Mouse (Mus musculus) thymus, postnatal 10 days (tissue): Measurements from ENCODE around the gene Lgmn.

Experiments used
- DNase-seq, 2 experiments: peaks; one replicate each; pipeline ENCODE4 v3.0.0; 2021; ENCODE audit warnings: low spot score in 2 of 2

Gene Lgmn

DNA sequence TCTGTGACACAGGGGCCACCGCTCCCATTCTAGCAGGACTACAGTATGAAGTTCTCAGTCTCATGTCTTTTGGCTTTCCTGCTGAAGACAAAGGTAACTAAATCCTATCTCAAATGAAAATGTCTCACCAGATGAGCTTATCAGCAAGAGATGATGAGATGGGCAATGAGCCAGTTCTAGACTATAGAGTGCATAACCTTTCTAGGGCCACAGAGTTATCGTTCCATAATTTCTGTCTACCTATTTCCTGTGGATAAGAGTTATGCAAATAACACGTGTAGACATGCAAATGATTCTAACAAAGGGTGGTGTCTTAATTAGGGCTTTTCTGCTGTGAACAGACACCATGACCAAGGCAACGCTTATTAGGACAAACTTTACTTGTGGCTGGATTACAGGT lies 5.5 kb downstream of the Lgmn start:
- no peak for DNase-seq

DNA sequence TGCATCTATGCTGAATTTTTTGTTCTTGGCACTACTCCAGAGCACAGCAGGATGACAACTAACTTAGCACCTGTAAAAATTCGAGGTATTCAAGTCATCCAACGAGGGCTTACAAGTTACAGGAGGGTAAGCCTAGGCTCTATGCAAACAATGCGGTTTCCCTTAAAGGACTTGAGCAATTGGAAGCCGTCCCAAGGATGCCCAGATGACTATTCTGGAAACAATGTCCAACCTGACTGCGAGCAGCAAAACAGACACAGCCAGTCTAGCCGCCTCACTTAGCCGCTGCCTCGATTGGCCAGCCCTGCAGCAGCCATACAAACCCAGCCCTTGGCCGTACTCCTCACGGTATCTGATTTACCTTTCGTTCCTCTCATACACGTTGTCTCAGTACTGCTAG lies 7.4 kb downstream of the Lgmn start:
- DNase-seq, result no peak

DNA sequence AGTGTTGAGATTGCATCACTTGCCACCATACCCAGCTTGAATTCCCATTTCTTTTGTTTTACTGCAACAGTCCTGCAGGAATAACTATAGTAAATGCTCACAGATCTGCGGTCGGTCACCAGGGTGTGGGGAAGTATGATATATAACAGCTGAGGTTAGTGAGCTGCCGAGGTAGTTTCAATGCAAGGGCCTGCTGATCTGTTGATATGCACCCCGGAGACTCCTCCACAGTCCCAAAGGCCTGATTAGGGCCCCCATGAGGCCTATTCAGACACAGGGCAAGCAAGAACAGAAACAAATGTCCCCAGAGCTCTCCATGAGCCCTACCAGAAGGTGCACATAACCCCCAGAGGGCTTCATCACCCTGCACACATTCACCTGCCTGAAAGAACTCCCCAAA lies 9.4 kb downstream of the Lgmn start:
- no peak for DNase-seq

DNA sequence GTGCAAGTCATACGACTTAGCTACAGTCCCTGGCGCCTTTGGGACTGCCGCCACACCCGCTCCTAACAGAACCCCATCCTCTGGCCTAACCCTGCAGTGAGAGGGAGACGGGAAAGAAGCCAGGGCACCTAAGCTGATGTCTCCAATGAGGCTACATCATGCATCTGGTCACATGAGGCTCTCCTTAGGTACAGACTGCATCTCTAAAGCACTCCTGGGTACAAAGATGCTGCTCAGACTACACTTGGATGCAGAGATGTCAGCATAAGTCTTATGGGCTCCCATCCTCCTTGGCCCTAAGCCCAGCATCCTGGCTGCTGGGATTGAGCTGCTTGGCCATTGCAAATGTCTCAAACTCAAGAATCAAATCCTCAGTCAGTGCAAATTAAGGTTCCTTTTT lies 10.0 kb downstream of the Lgmn start:
- DNase-seq, result no peak

DNA sequence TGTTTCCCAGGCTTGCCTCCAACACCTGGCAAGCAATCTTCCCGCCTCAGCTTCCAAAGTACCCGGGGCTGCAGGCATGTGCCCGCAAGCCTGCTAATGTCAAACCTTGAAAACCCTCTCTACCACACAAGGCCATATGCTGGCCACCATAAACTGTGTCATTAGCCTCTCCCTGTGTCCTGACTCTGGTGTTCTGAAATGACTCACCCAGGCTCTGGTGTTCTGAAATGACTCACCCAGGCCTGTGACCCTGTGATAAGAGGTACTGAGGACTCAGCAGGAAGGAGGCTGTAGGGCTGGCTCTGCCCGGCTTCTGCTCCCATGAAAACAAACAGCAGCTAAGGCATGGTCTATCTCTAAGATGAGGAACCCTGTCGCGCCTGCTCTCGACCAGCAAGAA lies 13.3 kb downstream of the Lgmn start:
- no peak for DNase-seq

DNA sequence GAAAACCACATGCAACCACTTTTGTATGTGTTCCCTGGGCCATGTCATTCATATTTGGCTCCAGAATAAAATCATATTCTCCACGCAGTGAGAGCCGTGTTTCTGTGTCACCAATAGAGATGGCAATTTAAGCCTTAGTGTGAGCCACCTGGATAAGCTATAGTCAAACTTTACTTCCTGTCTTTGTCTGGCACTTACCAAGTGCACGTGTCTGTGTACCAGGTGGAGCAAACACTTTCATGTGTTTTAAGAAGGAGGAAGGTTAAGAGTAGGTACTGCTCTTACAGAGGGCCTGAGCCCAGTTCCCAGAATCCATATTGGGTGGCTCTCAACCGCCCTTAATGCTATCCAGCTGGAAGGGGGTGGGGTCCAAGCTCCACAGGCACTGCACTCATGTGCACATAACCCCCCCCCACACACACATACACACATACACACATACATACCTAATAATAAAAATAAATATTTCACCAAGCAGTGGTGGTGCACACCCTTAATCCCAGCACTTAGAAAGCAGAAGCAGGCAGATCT lies 14.5 kb downstream of the Lgmn start:
- DNase-seq, result peak; percentile 8 to 17

DNA sequence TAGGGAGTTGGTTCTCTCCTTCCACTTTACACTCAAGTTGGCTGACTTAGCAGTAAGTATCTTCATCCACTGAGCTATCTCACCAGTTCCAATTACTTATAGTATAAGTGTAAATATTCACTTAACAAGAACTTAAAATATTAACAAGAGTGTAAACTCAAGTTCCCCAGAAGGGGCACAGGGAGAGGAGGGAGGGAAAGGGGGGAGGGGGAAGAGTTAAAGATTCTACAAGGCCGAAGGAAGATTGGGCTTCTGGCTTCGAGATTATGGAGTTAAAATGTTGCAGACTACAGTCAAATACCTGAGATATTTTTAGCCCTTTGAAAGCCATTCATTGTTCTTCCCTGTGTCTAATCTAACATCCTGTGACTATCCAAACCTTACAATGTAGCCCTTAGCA lies 15.2 kb downstream of the Lgmn start:
- no peak for DNase-seq

DNA sequence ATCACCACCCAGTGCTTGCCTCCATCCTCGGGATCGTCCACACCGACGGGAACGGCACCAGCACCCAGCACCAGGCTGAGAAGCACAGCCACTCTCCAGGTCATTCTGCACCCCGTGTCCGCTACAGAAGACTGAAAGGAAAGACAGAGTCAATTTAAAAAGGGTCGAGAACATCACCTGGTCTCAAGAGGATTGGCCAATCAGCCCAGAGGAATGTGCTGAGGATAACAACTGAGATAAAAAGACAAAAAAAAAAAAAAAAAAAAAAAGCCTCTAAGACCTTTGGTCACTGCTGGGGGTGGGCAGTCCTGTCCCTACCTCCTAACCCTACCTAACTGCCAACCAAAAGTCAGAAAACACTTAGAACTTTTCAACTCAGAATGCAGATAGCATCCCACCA lies 16.0 kb downstream of the Lgmn start:
- DNase-seq, result no peak

DNA sequence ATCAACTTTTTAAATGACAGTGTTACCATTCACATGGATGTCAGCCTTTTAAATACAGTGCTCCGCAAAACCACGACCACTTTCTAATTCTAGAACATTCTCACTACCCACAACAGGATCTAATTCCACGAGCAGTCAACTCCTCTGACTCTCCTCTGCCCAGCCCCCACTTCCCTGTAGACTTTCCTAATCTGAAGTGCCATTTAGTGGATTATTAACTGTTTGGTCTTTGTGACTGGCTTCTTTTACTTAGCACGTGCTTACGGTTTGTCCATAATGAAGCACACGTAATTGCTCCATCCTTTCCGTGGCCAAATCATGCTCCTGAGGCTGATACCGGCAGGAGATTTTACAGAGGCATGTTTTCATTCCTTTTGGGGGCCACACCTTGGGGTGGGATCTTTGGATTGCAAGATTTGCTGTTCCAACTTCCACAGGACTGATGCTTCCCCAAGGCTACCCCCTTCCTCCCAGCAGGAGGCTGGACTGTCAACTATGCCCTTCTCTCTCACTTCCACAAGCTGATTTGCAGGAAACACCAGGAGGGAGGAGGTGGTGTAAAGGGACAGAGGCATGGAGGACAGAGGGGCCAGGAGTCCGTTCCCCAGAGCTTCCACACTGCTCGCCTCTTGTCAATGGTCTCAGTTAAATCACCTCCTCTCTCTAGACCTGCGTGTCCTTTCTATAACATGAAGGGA lies 16.8 kb downstream of the Lgmn start:
- no peak for DNase-seq

DNA sequence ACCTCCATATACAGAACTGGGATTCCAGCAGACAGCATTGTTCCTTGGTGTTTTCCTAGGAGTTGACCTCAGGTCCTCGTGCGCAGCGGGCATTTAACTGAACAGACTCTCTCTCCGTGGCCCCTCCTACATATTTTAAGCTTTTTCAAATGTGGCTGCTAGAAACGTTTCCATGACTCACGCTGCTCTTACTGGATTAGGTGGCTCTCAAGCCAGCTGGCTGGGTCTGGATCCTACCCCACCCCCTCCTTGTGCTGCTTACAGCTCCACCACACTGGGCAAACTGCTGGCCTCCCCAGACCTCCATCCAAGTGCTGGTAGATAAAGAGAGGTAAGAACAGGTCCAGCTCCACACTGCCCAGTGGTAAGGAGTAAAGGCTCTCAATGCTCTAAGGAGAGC lies 17.5 kb downstream of the Lgmn start:
- DNase-seq, result no peak

DNA sequence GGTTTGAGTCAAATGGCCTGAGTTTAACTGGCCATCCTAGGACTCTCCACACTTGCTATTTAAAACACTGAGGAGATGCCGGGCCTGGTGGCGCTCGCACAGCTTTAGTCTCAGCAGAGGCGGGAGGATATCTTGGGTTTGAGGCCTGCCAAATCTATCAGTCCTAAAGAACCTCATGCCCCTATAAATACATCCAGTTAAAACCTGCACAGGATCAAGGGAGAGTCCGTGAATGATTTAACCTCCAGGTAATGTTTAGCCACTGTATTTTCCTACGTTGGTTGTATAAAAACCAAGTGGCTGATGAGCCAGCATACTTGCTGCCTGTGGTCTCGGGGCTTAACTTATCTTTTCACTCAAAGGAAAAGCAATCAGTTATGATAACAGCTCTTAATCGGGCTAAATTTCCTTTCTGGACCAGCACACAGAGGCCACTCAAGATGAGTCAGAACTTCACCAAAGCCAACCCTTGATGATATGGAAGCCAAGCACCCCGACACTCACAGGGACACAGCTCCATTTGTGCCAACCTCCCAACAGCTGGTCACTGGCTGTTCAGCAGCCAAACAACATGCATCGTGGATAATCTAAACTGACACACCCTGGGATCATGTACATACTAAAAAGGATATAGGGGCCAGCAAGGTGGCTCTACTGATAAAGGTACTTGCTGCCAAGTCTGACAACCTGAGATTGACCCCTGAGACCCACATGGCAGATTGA lies 19.3 kb downstream of the Lgmn start:
- no peak for DNase-seq

DNA sequence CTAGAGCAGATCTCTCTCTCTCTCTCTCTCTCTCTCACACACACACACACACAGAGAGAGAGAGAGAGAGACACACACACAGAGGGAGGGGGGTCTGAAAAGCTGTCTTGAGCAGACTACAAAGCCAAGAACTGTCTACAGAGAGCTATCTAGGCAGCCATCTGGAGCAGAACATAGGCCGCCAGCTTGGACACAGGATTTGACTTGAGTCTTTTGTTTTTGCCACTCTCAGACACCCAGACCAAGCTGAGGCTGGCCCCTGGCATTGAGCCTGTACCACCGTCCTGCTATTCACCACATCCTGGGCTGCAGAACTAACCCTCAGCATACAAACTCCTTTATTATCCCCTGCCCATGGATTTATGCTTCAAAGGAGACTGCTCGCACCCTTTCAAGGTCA lies 20.1 kb downstream of the Lgmn start:
- no peak for DNase-seq

DNA sequence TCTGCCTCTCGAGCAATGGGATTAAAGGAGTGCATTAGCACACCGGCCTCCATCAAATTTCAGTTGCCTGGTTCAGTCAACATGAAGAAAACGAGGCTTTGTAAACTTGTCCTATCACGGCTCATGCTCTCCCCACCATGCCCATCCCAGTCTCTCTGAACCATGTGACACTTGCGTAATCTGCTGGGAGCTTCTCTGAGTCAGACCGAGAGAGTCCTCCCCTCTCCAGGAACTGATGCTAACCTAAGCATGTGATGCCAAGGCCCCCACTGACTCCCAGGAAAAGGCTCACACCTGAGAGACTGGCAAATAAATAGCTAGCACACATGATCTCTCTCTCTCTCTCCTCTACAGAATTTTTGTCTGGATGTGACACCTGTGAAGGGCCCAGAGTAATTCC lies 21.9 kb downstream of the Lgmn start:
- DNase-seq, result no peak

DNA sequence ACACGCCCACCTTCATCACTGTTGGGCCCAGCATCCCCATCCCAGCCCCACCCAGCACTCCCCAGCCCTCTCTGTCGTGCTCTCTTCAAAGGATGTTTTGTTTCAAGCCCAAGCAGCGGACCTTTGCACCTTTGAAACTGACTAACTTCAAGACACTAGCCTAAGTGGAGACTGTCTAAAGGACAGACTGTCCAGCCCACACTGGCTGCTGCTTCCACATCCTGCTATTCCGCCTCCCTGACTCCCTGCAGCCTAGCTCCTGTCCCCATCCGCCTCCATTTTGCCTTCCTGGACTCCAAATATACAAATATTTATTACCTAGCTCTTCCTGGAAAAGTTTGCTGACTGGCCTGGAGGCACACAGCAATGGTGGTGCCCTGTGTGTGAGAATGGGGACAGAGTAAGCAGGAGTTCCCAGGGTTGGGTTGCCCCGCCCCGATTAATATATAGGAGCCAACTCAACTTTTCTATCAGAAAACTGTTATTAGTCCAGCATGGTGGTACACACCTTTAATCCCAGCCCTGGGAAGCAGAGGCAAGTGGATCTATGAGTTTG lies 22.6 kb downstream of the Lgmn start:
- no peak for DNase-seq

DNA sequence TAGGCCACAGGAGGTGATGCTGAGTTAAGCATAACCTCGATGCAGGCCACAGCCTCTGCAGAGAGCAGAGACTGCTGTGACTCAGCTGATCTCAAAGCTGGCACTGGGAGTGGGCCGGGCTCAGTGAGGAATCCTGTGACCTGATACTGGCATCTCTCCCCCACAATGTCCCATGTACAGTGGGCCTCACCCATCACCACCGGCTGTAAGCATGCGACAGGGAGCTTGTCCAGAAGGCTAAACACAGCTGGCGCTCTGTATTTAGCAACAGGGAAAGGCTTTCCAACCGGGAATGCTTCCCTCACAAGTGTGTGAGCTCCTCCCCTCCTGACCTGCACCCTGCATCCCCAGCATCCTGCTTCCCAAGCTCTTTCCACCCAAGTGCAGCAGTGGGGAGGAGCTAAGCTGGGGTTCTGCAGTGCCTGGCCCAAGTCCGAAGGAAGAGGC lies 23.2 kb downstream of the Lgmn start:
- no peak for DNase-seq

DNA sequence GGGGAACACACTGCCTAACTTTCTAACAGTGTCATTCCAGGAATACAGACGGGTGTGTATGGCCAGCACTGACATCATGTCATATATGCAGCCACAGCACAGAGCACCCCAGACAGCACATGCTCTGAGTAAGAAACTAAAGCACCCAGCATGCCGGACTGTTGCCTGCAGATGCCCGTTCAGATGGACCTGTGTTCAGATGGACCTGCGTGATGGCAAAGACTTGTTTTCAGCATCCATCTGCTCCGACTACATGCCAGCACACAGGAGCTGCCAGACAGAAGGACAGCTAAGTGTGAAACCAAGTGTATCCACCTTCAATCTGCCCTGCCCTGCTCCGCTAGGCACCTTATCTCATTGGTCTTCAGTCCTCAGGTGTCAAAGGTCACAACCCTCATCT lies 24.9 kb downstream of the Lgmn start:
- no peak for DNase-seq

DNA sequence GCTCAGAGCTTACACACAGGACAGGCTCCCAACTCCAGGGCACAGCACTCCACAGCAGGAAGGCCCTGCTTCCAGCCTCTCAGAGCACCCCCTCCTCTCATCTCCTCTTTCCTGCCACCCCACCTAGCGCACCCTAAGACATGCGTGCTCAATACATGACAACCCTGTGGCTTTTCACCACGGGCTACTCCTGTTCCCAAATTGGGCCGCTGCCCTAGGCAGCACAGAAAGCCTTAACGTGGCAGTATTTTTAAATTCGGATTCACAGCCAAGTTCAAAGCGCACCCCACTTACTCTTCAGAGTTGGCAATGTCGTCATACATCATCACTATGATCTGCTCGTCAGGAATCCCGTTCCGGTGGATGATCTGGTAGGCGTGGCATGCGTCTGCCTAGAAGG lies 26.4 kb downstream of the Lgmn start:
- DNase-seq, result no peak

DNA sequence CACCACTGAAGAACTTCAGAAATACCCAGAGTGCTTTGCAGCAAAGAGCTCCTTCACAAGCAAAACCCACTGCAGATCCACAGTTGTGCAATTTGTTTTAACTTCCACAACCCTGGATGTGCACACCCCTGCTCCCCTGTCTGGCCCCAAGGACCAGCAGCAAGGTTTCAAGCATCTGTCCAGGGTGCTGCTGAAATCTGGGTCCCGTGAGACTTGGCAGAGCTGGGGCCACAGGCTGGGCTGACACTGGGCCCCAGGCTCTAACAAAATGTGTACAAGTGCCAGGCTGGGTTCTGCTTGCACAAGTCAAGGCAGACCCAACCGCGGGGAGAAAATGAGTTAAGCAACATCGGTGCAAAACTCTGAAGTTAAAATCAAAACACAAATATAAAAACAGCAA lies 41.0 kb downstream of the Lgmn start:
- no peak for DNase-seq

DNA sequence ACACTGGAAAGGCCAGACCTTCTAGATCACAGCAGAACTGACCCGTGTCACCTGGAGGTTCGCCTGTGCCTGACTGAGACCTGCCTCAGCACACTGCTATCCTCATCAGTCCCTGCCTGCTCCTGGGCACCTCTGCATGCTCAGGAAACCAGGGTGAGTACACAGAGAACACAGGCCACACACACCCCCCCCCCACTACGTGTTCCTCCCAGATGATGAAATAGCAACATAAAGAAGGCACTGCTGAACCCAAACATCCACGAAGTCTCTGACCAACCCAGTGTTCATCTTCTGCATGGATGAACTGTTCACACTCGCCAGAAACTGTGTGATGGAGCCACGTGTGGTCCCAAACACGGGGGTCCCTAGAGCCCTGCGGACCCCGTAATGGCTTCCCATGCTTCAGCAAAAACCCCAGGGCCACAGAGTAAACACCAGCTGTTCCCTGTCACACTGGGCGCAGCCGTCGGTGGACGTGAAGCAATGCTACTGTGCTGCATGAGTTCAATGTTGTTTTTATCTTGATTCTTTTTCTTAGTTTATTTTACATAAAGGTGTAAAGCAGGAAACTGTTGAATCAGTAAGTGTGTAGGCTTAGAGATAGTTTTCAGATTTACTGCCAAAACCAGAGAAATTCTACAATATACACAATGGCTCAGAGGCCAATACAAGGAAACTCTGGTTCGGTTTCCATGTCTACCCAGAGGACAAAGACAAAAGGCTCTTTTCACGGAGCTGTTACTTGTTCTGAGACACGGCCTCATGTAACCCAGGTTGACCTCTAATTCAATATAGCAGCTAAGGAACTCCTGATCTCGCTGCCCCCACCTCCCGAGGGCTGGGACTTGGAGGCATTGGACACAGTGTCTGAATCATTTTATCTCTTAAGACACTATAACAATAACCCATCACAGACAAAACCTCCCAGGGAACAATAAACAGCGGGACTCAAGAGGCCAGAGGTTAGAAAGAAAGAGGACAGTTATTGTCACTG lies 43.3 kb downstream of the Lgmn start:
- no peak for DNase-seq

DNA sequence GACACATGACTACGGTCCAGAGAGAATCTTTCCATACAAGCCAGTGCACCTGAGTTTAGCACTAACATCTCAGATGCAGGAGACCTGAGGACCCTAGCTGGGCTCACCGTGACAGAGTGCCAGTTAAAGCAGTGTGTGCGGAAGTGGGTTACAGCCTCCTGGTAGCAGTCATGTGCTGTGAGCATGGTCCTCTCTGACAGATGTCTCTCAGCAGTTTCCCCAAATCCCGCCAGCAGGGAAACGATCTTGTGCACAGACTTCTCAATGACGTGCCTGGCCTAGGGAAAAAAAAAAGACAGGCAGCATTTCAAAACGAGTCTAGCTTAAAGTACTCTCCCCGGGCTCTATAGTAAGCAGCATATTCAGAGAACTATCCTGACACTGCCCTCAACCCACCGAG lies 44.1 kb downstream of the Lgmn start:
- no peak for DNase-seq

DNA sequence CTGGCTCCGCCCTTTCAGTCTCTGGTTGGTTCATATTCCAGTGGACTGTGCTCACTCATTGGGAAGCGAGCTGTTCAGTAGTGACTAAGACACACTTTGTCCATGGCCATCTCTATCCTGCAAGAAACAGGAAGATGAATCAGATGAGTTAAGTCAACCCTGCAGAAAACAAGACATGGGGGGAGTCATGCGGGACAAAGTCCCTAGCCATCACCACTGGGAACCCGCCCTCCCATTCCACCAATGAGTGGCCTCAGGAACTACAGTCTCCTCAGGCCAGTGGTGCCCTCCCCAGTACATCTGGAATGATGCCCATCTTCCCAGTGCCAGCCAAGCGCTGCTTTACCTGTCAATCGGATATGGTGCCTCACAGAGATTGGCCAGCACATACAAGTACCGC lies 45.1 kb downstream of the Lgmn start:
- DNase-seq, result no peak

DNA sequence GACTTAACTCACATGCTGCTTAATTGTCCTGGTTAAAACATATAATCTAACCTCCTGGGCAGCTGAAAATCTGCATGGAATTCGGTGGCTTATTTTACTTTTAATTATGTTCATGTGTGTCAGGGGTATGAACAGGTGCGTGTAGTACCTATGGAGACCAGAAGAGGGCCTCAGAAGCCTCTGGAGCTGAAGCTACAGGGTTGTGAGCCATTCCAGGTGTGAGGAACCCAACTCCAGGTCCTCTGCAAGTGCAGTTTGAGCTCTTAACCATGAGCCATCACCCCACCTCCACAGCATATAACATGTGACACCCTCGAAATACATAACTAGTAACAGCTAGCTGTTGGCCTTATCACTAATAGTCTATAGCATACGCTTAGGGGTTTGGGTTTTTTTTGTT lies 47.6 kb downstream of the Lgmn start:
- DNase-seq, result peak in 1 of 2 experiments; percentile 50
